Mouse (Mus musculus): ENCODE results near the gene Pitpnc1. TPM values are rescaled to one million over a fixed set of nuclear protein-coding genes. Genes with fewer than 3 reads are reported as not detected.

The Pitpnc1 gene
- total RNA-seq, 2 experiments from 2014 or later: 23.2 to 24.7 TPM

DNA sequence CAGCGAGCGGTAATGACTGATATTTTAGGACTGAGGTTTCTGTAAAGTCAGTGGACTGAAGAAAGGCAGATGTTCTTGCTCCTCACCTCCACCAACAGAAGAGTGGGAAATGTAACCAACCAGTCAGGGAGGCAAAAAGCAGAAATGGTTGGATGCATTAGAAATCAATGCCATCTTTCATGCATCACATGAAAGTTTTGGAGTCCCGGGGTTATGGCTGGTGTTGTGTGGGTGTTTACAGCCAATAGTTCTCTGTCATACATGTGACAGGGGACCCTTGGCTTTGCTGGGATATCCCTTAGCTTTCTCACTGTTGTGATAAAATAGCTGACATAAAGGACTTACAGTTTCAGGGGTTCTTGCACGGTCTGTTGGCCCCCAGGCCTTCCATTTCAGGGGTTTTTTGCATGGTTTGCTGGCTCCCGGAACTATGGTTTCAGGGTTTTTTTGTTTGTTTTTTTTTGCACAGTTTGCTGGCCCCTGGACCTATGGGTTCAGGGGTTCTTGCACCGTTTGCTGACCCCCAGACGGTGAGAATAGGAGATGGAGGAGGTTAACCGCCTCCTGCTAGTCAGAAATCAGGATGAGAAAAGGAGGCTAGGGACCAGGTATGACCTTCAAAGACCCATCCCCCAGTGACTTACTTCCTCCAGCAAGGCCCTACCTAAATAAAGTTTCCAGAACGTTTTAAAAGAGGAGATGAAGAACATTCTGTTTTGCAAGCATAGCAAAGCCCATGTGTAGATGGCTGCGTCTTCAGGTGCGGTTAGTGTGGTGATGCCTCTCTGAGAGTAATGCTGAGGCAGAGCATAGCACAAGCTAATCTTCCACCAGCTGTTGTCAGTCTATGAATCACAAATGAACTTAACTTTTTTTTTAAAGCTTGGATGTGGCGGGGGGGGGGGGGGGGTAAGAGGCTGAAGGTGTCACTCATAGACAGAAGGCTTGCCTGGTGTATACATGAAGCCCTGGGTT lies 27.1 kb downstream of the Pitpnc1 start:
- no peak for DNase-seq (ENCODE audit: low spot score in 2 of 2)

- no peak for DNase-seq (ENCODE audit: low spot score in 2 of 2)
Measured at GRCm38 (mm10) chr11:107441050-107441449, 29.4 kb downstream of the Pitpnc1 start.

GRCm38 (mm10) chr11:107438140-107438539 lies 32.4 kb downstream of the Pitpnc1 start:
- DNase-seq (ENCODE audit: low spot score in 2 of 2): no peak

DNA sequence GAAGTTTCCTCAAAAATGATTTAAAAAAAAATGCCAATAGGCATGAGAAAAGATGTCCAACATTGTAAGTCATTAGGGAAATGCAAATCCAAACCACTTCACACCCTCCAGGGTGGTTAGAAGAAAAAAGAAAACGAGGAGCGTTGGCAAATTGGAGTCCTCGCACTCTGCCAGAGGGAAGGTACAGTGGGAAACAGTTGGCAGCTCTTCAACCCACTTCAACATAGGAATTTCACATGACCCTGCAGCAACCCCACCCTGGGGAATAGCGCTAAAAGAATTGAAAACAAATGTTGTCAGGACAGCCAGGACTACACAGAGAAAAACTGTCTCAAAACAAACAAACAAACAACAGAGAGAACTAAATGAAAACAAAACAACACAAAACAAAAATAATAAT lies 32.8 kb downstream of the Pitpnc1 start:
- DNase-seq (ENCODE audit: low spot score in 2 of 2): no peak

- no peak for DNase-seq (ENCODE audit: low spot score in 2 of 2)
Measured at GRCm38 (mm10) chr11:107435776-107436449, 34.6 kb downstream of the Pitpnc1 start.

DNA sequence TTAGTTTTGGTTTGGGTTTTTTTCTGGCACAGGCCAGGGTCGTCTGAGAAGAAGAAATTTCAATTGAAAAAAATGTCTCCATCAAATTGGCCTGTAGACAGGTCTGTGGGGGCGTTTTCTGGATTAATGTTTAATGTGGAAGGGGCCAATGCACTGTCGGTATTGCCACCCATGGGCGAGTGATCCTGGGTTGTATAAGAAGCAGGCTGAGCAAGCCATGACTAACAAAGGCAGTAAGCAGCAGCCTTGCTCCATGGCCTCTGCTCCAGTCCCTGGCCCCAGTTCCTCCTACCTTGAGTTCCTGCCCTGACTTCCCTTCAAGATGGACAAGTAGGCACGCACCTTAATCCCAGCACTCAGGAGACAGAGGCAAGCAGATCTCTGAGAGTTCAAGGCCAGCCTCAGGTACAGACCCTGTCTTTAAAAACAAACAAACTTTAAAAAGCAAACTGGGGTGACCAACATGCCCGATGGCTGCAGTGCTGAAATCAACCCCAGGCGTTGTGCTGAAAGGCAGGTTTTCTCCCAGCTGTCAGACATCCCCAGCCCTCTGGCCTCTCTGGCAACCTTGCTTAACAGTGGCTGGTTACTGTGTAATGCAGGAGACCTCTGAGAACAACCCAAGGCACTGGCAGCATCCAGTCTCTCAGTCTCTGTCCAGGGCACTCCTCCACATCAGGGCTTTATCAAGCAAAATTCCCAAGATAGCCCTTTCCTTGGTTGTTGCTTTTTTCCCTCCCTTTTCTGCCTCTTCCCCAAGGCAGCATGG lies 39.1 kb downstream of the Pitpnc1 start:
- no peak for DNase-seq (ENCODE audit: low spot score in 2 of 2)

GRCm38 (mm10) chr11:107428011-107428410 lies 42.5 kb downstream of the Pitpnc1 start:
- DNase-seq (ENCODE audit: low spot score in 2 of 2): no peak

DNA sequence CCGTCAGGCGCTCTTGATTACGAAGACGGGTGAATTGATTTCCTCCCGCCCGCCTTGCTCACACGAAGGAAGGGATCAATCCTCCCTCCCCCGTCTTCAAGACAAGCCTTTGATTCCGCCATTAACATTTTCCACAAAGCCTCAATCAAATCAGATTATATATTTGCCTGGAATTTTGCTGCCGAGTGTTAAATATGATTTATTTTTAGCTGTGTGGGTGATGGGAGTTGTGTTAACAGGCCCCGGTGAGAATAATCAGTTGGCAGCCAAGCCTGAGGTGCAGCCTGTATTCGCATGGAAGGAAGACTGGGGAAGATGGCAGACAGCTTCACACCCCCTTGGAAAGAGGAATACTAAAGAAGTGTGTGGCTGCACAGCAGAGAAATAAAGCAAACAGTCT lies 46.3 kb downstream of the Pitpnc1 start:
- DNase-seq (ENCODE audit: low spot score in 2 of 2): no peak

DNA sequence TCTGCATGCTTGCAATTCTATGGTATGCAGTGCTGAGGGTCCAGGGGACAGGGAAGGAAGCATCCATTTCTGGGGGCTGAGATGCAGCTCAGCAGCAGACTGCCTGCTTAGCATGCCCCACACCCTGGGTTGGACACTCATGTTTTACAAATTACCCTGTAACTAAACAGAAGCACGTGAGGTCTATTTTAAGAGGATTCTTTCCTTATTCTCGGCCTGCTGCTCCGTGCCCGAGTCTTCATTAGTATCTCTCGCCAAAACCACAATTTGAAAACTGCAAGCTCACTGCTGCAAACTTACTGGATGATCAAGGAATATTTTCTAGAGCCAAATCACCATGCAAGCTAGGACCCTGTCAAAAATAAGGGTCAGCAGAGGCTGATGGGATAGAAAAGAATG lies 48.1 kb downstream of the Pitpnc1 start:
- DNase-seq (ENCODE audit: low spot score in 2 of 2): no peak

DNA sequence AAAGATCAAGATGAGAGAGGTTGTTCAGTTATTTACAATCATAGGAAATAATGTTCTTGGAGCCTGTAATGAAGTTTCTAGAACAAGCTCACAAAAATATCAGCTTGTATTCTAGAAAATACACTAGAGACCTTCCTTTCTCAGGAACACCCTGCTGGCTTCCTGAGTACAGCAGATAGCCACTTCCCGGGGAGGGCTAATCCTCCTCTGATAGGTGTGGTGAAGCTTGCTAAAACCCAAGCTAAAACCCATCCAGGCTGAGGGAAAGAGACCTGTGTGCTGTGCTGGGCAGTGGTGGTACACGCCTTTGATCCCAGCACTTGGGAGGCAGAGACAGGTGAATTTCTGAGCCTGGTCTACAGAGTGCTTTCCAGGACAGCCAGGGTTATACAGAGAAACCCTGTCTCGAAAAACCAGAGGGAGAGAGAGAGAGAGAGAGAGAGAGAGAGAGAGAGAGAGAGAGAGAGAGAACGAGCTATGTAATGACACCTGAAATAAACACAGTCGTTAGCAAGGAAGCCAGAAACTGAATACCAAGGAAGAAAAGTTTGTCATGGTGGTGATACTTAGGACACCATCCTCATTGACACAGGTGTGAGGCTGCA lies 48.6 kb downstream of the Pitpnc1 start:
- no peak for DNase-seq (ENCODE audit: low spot score in 2 of 2)

DNA sequence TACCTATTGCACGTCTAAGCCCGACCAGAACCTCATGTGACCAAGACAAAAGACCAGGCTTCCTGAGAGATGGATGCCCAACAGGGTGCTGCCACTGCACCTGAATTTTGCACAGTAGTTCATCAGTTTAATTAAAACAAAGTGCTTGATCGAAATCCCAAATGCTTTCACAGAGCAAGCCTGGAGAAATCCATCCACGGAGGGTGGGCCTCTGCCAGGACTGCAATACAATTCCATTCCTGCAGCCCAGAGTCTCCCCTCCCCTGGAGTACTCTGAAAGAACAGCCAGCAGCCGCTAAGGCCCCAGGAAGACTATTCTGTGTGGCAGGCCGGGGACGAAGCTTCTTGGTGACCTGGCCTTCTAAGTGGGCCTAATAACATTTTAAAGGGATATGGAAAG lies 50.6 kb downstream of the Pitpnc1 start:
- DNase-seq (ENCODE audit: low spot score in 2 of 2): no peak

DNA sequence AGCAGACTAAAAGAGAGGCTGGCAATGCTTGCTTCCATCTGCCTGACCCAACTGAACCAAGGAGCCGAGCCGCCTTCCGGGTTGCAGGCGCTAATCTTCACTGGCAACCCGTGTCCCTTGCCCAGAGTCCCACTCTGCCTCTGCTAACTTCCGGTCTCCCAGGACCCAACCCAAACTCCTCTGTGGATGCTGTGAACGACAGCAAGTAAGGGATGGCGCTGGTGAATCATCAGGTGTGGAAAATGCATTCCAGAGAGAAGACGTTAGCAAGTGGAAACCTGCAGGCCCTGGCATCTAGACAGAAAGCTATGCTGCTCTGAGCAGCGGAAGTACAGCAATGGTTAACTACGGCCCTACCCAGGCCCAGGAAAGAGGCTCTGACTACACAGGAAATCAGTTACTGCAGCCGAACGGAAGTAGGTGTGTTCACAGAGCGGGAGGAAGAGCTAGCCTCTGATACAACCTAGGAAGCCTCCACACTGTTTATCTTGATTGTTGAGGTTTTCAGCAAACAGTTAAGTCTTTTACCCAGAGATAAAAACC lies 53.4 kb downstream of the Pitpnc1 start:
- no peak for DNase-seq (ENCODE audit: low spot score in 2 of 2)

- DNase-seq (ENCODE audit: low spot score in 2 of 2): no peak
Measured at GRCm38 (mm10) chr11:107416561-107416926, 54.0 kb downstream of the Pitpnc1 start.

DNA sequence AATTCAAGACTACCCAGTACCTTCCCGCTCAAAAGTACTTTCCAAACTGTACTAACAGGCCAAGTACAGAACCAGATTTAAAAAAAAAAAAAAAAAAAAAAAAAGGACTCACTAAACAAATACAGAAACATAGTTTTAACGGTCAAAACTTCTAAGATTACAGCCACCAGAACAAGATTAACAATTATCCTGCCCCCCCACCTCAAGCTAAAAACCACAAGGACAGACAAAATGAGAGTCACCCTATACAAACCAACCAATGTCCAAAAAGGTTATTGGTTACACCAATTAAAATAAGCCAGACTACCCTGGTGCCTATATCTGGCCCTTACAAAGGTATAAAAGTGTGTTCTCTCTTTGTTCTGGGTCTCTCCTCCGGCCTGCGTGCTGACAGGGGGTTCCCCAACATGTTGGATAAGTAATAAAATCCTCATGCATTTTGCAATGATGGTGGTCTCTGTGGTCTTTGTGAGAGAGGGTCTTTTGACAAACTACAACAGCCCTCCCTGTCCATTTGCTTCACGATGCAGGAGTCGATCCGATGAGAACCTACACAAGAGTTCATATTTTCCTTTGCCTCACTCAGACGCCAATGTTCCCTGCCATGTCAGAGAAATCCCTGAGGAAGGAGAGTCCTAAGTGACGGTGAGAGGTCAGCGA lies 54.5 kb downstream of the Pitpnc1 start:
- no peak for DNase-seq (ENCODE audit: low spot score in 2 of 2)

- DNase-seq (ENCODE audit: low spot score in 2 of 2): no peak
Measured at GRCm38 (mm10) chr11:107414996-107415747, 55.3 kb downstream of the Pitpnc1 start.

- no peak for DNase-seq (ENCODE audit: low spot score in 2 of 2)
Measured at GRCm38 (mm10) chr11:107413251-107413655, 57.2 kb downstream of the Pitpnc1 start.

DNA sequence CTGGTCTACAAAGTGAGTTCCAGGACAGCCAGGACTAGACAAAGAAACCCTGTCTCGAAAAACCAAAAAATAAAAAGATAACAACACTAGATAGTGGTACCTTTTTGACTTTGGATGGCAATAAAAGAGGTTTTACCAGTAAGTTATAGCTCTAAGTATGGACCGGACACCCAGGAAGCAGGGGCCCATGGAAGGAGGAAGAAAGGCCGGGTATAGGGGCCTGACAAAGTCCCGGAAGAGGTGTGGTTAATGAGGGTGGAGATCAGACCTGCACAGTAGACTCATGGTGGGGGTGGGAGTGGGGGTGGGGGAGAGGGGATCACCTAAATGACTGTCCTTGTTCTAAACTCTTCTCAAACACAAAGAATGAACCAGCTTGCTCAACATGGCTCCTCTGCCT lies 58.4 kb downstream of the Pitpnc1 start:
- DNase-seq (ENCODE audit: low spot score in 2 of 2): no peak

DNA sequence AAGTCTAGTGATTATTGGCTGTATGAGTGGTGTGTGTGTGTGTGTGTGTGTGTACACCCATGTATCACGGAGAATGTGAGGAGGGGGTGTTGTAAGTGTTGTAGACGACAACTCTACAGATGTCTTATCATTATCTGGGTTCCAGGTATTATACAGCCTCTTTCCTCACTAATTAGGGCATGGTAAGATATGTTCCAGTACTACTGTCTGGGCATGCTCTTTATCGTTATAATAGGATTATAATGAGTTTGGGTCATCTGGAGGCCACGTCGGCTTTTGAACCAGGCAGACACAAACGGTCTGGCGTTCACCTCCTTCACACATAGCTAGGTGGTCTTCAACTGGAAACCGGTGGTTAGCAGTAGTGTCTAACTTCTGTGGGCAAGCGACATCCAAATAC lies 58.9 kb downstream of the Pitpnc1 start:
- no peak for DNase-seq (ENCODE audit: low spot score in 2 of 2)

DNA sequence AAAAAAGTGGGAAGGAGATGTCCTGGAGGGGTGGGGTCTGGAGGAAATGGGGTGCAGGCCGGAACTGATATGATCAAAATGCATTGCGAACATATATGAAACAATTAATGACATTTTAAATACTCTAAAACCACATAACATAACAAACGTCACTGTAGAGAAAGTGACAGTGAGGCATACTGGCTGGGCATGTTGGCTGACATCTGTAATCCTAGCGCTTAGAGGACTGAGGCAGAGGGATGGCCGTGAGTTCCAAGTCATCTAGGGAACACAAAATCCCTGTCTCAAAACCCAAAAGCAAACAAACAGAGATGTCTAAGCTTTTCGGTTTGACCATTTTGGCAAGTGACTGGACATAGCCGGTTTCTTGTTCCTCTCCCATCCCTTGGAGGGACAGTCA lies 59.7 kb downstream of the Pitpnc1 start:
- DNase-seq (ENCODE audit: low spot score in 2 of 2): no peak

Data from adrenal gland, postnatal 4 days (tissue).